Mouse (Mus musculus) MEL (cell line): Measurements from ENCODE around the gene Mcm9.

Source experiments
- POLR2A ChIP-seq, 2 experiments: IDR thresholded peaks; 2 replicates each; pipeline ENCODE4 v1.6.1; 2011 to 2012; ENCODE audit warnings: low read length in 2 of 2, mild to moderate bottlenecking in 2 of 2, control low read depth in 1 of 2, improper control_type of control experiment in 1 of 2, low read depth in 1 of 2, moderate library complexity in 1 of 2; ENCODE audit not compliant: control insufficient read depth in 1 of 2, insufficient read depth in 1 of 2, poor library complexity in 1 of 2
- USF1 ChIP-seq: IDR thresholded peaks from 2 replicates; pipeline ENCODE4 v1.6.1; 2014; ENCODE audit warnings: low read depth, mild to moderate bottlenecking, inconsistent platforms, low read length, improper control_type of control experiment, moderate library complexity

- TF ChIP-seq POLR2A (IDR thresholded peaks at IDR 0.05; ENCODE audit: control insufficient read depth in 1 of 2, insufficient read depth in 1 of 2, low read depth in 1 of 2, low read length in 2 of 2, poor library complexity in 1 of 2) (no peak), USF1 (no peak)
These were observed 104.8 kb downstream of the Mcm9 start for GRCm38 (mm10) chr10:53525265-53525976.
